Mouse (Mus musculus): ENCODE data around the gene Camk2n1.
"Not testable (repeated sequence)": the region's sequence is repeated elsewhere in the genome, so short reads cannot be mapped to it uniquely, and the experiment has no call there.

Camk2n1 gene

DNA sequence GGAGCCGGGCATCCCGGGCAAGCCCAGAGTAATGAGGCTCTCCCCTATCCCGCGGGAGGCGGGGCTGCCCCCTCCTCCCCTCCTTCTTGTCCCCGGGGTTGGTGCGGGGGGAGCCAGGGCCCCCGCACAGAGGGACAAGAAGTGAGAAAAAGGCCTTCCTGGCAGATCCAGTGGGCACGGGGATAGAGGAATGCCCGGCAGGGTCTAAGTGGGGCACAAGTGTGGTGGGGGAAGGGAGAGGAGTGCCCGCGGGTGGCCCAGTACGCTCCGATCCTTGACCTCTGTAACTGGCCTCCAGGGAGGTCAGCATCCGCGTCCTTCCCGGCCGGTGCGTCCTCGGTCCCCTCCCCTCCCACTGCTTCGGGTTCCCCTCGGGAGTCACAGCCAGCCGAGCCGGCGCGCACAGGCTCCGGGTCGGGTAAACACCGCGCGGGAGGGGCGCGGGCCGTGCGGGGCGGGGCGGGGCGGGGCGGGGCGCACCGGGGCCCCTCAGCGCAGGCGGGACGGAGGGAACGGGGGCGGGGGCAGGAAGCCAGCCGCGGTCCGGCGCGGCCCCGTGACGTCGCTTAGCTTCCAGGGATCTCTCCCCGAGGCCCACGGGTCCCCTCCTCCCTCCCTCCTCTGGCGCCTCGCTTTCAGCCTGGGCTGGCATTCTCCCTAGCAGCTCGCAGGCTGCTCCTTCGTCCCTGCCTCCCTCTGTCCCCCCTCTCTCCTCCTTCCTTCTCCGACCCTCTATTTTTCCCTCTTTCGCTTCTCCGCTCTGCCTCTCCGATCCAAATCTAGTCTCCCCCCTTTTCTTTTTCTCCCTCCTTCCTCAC, at the start of gene Camk2n1:
TSS of gene Camk2n1 (plus strand) at position 562 of the 818 bp plus-strand sequence.
- peak; percentile 77 for DNase-seq (ENCODE audit: low spot score)

GRCm38 (mm10) chr4:138404806-138405205, 49.3 kb upstream of the Camk2n1 start:
- DNase-seq (ENCODE audit: low spot score): peak; percentile 49

DNA sequence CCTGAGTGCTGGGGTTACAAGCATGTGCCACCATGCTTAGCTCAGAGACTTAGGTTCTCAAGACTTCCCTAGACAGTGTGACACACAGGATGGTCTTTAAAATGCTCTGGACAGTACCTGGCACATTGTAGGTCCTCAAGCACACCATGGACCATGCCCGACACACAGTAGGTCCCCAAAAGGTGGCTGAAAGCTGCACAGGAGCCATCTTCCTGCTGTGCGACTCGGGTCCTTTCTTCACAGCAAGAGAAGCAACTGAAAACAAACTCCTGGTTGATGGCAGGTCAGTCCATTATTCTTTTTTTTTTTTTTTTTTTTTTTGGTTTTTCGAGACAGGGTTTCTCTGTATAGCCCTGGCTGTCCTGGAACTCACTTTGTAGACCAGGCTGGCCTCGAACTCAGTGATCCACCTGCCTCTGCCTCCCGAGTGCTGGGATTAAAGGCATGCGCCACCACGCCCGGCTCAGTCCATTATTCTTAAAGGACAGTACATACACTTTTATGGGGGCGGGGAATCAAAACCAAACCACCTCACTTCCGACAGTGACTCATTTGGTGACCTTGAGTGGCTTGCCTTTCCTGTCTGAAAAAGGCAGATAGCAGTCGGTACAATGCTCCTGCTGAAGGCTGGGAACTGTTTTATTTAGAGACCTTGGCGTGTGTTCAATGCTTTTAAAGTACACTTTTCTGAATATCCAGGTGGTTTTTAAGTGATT, 46.5 kb upstream of the Camk2n1 start:
- no peak for DNase-seq (ENCODE audit: low spot score)

DNA sequence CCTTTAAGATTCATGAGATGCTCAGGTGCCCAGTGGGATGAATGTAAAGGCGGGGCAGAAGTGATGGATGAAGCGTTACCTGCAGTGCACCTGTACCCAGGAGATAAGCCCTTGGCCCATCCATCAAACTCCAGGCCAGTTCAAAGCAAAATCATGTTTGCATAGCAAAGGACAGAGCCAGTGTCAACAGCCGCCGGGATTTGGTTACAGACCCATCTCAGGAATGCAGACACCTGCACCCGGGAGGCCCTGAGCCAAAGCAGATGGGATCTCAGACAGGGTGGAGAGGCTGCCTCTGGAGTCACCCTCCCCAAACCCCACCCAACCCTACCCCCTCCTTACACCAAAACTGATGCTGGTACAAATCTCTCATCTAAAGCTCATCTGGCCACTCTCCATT, 43.1 kb upstream of the Camk2n1 start:
- DNase-seq (ENCODE audit: low spot score): no peak

- no peak for DNase-seq (ENCODE audit: low spot score)
Observed at GRCm38 (mm10) chr4:138411504-138412121, 42.5 kb upstream of the Camk2n1 start.

DNA sequence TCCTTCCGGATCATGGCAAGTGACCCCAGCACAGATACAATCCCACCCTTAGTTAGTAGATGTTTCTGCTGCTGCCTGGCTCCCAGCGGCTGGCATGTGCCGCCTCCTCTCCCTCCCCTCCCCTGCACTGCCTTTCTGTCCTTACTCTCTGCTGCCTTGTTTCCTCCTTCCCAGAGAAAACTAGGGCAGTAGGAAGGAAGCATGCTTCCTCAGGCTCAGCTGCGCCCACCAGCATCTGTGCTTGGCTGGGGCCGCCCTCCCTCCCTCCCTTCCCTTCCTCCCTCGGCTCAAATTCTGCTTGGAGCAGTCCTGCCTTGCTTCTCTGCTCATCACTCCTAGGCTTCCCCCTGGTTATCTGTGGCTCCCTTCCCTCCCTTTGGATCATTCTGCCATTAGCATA, 39.4 kb upstream of the Camk2n1 start:
- peak; percentile 19 for DNase-seq (ENCODE audit: low spot score)

- no peak for DNase-seq (ENCODE audit: low spot score)
Observed at GRCm38 (mm10) chr4:138415991-138416390, 38.1 kb upstream of the Camk2n1 start.

DNA sequence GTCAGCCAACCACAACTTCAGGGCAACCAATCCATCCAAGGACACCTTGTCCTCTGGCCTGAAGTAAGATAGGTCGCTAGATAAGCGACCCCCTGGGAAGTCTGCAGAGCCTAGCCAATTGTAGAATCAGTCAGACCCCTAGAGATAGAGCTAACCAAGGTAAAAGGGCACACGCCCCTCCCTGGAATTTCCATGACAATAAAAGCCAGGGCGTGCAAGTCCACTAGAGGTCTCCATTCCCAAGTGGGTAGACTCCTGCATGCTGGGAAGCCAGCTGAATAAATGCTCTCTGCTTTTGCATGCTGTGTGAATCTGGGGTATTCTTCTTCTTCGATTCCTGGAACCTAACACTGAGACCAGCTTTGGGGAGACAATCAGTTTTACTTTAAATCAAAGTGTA, 37.7 kb upstream of the Camk2n1 start:
- DNase-seq (ENCODE audit: low spot score): no peak

DNA sequence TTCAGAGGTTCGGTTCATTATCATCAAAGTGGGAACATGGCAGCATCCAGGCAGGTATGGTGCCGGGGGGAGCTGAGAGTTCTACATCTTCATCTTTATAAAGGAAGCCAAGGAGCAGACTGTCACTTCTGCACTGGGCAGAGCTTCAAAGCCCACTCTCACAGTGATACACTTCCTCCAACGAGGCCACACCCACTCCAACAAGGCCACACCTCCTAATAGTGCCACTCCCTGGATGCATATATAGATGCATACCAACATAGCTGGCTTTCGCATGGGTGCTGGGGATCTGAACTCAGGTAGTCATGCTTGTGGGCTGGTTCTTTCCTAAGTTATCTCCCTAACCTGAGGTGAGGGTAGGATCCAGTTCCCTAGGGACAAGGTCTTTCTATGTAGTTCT, 36.2 kb upstream of the Camk2n1 start:
- no peak for DNase-seq (ENCODE audit: low spot score)

DNA sequence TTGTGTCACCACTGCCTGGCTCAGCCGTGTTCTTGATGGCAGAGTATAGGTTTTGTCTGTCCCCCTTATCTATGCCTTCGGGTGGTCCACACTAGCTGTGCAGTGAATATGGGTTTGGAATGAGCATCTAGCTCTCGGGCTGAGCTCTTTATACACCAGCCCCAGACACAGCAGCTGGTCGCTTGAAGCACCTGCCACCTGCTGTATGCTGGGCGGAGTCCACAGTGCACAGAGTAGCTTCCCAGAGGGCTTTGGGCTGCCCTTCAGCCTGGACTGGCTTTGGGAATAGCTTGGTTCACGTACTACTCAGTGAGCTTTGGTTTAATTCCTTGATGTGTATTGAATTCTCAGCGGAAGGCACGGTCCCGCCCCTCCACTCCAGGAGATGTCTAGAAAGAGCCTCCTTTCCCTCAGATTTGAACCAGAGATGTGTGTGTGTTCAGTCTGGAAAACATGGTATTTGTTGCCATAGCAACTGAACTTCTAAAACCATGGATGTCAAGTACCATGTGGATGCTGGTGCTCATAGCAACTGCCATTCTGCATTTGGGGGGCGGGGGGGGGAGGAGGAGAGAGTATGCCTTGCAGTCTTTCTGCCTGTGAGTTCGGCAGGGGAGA, 35.7 kb upstream of the Camk2n1 start:
- DNase-seq (ENCODE audit: low spot score): no peak

DNA sequence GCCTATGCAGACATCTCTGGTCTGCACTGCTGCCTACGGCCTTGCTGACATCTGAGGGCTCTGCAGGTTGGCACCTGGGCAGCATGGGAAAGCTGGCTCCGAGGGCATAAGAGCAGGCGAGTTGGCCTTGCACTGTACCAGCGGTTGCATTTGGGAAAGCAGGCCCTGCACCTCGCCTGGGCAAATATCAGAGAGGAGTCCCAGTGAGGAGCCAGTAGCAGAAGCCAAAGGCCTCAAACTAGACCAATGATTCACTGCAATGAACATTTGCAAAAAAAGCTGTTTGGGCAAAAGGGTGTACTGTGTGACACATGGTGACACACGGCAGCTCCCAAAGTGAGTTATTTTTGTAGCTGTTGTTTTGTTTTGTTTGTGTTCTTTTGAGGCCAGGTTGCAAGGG, 29.1 kb upstream of the Camk2n1 start:
- no peak for DNase-seq (ENCODE audit: low spot score)

DNA sequence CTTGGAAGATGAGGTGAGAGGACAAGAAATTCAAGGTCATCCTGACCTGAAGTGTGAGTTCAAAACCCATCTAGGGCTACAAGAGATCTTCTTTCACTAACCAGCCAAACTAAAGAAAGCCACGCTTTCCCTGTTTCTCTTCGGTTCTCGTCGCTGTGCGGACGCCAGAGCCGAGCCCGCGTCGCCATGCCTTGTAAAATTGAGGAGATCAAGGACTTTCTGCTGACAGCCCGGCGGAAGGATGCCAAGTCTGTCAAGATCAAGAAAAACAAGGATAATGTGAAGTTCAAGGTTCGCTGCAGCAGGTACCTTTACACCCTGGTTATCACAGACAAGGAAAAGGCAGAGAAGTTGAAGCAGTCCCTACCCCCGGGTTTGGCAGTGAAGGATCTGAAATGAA, 28.5 kb upstream of the Camk2n1 start:
- DNase-seq (ENCODE audit: low spot score): not testable (repeated sequence)

DNA sequence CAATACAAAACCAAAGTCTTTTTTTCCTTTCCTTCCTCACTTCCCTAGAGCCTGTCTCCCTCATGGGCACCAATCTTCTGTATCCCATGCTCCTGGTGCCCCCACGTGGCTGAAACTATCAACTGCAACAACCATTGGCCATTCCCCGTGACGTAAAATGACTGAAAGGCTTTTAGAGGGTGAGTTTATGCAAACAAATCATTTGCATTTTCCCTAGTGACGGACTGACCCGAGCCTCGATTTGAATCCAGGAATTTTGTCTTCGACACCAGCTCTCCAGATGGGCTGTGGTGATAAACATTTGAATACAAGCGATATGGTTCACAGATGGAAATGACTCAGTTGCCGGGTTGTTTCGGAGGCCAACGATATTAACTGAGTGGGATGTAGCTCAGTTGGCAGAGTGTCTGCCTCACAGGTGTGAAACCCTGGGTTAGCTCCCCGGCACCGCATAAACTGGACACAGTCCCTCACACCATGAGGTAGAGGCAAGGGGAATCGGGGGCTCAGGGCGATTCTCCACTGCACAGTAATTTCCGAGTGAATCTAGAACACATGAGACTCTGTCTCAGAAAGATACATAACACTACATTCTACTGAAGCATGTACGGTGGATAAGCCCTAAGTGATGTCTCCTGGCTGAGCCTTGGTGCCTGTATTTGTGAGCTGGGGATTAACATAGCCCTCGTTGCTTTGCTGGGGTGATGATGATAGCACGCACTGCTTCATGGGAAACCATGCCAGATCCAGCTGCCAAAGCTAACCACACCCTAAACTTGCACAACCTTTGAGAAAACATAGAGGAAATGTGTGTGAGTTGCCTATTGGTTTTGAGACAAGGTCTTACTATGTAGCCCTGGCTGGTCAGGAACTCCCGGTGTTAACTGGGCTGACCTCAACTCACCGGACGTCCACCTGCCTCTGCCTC, 27.1 kb upstream of the Camk2n1 start:
- peak; percentile 90 for DNase-seq (ENCODE audit: low spot score)

DNA sequence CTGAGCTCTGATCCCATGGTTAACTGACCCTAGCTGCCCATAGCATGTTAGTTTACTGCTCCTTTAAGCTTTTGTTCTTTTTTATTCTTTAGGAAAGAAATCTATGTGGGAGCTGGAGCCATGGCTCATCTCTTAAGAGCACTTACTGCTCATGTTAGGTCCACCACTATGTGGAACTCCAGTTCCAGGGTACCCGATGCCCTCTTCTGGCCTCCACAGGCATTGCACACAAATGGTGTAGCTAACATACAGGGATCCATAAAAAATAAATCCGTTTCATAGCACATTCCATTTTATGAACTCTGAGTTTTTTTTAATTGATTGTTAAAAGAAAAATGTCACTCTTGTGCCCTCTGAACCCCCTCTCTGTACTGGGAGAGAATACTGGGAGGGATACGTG, 24.3 kb upstream of the Camk2n1 start:
- DNase-seq (ENCODE audit: low spot score): peak; percentile 64

GRCm38 (mm10) chr4:138431340-138431739, 22.8 kb upstream of the Camk2n1 start:
- DNase-seq (ENCODE audit: low spot score): no peak

GRCm38 (mm10) chr4:138434347-138435316, 19.5 kb upstream of the Camk2n1 start, which contains the start of gene Mul1:
Mul1 (plus strand) TSS chr4:138434671.
- DNase-seq (ENCODE audit: low spot score): peak; percentile 97

DNA sequence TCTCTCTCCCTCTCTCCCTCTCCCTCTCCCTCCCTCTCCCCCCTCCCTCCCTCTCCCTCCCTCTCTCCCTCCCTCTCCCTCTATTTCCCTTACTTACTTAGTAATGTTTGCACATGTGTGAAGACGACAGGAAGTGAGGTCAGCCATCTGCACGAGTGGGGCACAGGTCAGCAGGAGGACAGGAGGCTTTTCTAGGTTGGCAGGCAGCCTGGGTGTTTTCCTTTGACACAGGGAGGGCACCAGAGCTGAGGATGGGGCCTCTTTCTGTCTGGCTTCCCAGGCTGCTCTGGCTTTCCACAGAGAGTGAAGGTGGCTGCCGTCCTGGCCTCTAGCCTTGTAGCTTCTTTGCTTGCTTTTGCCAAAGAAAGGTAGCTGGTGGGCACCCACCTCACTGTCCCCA, 14.1 kb upstream of the Camk2n1 start:
- DNase-seq (ENCODE audit: low spot score): no peak

DNA sequence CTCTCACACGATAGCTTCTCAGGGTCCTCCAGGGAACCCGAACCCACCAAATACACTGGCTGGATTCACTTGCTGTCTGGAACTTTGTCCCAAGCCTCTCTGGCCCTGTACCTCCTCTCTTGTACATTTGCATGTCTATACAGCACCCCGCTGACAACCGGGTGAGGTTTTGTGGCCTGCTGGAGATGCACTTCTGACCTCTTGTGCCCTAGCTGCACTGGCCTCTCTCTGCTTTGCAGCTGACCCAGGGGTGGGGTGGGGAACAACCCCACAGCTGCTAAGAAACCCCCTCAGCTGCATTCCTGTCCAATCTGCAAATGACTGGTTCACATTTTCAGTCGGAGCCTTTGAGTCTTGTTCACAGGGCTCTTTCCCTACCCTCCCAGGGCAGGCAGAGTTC, 9.2 kb upstream of the Camk2n1 start:
- DNase-seq (ENCODE audit: low spot score): no peak

- DNase-seq (ENCODE audit: low spot score): no peak
Observed at GRCm38 (mm10) chr4:138446981-138447380, 7.1 kb upstream of the Camk2n1 start.

DNA sequence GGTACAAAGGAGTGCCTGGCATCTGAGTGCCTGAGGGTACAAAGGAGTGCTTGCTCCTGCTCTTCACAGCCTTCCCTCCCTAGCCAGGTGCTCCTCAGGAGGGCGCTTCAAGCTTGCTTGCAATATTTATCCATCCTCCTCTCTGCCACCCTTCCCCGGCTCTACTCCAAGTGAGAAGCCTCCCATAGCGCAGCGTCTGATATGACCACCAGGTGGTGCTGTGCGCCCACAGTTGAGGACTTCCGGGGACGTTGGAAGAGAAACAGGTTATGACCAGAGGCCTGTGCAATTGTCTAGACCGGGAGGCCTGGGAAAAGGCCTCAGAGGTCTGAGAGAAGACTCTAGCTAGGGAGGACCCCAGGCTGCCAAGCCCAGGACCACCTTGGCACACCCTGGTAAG, 6.7 kb upstream of the Camk2n1 start:
- peak; percentile 96 for DNase-seq (ENCODE audit: low spot score)
